Mouse (Mus musculus) hematopoietic stem cell, adult 5-6 weeks (primary cell): Measurements from ENCODE around the gene Zyx. TPM values are rescaled to one million over a fixed set of nuclear protein-coding genes. Genes with fewer than 3 reads are reported as not detected.

Experiments used
- ATAC-seq, 2 experiments: fragments of 125-278 bp in 1 of 2; replicated peaks in 1 of 2; 2 replicates each; pipeline ENCODE4 v1.8.0; 2016 to 2017; ENCODE audit warnings: inconsistent platforms in 2 of 2, mild to moderate bottlenecking in 2 of 2, moderate number of reproducible peaks in 2 of 2, low read depth in 1 of 2, moderate TSS enrichment in 1 of 2; ENCODE audit not compliant: low FRiP score in 2 of 2, poor library complexity in 2 of 2, severe bottlenecking in 2 of 2, insufficient read depth in 1 of 2, low TSS enrichment in 1 of 2
- total RNA-seq: library from RNA; stranded (forward); fragments of 172-1452, 232-1000 nt; gene quantifications from 2 replicates; pipeline ENCODE4 v1.2.3, GENCODE M21; 2017

Gene Zyx
- total RNA-seq, 1 experiment from 2014 or later = 71.8 TPM

- ATAC-seq = no peak
These were observed 987 bp upstream of the Zyx start for GRCm38 (mm10) chr6:42348281-42349005.

GRCm38 (mm10) chr6:42349006-42349425, 414 bp upstream of the Zyx start:
- peak in 1 of 2 experiments; percentile 19; a peak in 1 of 4 replicates for ATAC-seq

- ATAC-seq = no peak
These were observed 864 bp downstream of the Zyx start for GRCm38 (mm10) chr6:42350021-42350967.

- ATAC-seq = no peak
These were observed 1.7 kb downstream of the Zyx start for GRCm38 (mm10) chr6:42350968-42351775.

- no peak for ATAC-seq
These were observed 2.5 kb downstream of the Zyx start for GRCm38 (mm10) chr6:42351776-42352485.

GRCm38 (mm10) chr6:42352486-42352846, 3.0 kb downstream of the Zyx start:
- no peak for ATAC-seq

GRCm38 (mm10) chr6:42353180-42353579, 3.8 kb downstream of the Zyx start:
- peak; percentile 37 to 38 for ATAC-seq

- ATAC-seq = peak; percentile 24 to 51
These were observed 4.9 kb downstream of the Zyx start for GRCm38 (mm10) chr6:42354076-42355019.

- no peak for ATAC-seq
These were observed 5.9 kb downstream of the Zyx start for GRCm38 (mm10) chr6:42355366-42355765.

- ATAC-seq = no peak
These were observed 6.6 kb downstream of the Zyx start for GRCm38 (mm10) chr6:42355794-42356600.

GRCm38 (mm10) chr6:42356913-42357312, 7.5 kb downstream of the Zyx start:
- no peak for ATAC-seq

- no peak for ATAC-seq
These were observed 8.5 kb downstream of the Zyx start for GRCm38 (mm10) chr6:42357901-42358300.

- no peak for ATAC-seq
These were observed 9.5 kb downstream of the Zyx start for GRCm38 (mm10) chr6:42358901-42359300.

GRCm38 (mm10) chr6:42359364-42360147, 10.1 kb downstream of the Zyx start:
- no peak for ATAC-seq
